Mouse (Mus musculus): ENCODE data around the gene Sirt2. TPM values are rescaled to one million over a fixed set of nuclear protein-coding genes. Genes with fewer than 3 reads are reported as not detected.
A peak's percentile ranks its signal among the peaks of the same experiment; 100 is the strongest.

Sirt2 gene
- polyA plus RNA-seq, 1 experiment = 104 TPM

GRCm38 (mm10) chr7:28824941-28825685, 58.6 kb downstream of the Sirt2 start, which contains the start of gene Ech1:
TSS of gene Ech1 (plus strand) at chr7:28825217.
- peak within 1 kb of the TSS; percentile 52 for H3K27ac ChIP-seq (ENCODE audit: control insufficient read depth, insufficient read depth, low read length)
- no peaks in the 10 kb centered on the region for H3K27me3 ChIP-seq (ENCODE audit: control insufficient read depth, insufficient read depth, low read length)
- 2% methylated on average over 33 of the region's 33 CpGs for WGBS
- peaks cover 30% of the 10 kb centered on the region for H3K36me3 ChIP-seq (ENCODE audit: control insufficient read depth, insufficient read depth, low read length)
- DNase-seq = peak; percentile 87
- H3K4me3 ChIP-seq (ENCODE audit: control insufficient read depth, insufficient read depth, low read length) = peak within 1 kb of the TSS; percentile 55
- peak; percentile 42; the same call in 1 of the 2 replicates for TF ChIP-seq POLR2A (IDR thresholded peaks at IDR 0.05; ENCODE audit: control insufficient read depth, extremely low read depth, insufficient read depth, low read length, poor library complexity)
- no peak for TF ChIP-seq CTCF (IDR thresholded peaks at IDR 0.05; ENCODE audit: borderline replicate concordance, control insufficient read depth, extremely low read depth, insufficient read depth, low read length, poor library complexity)
- H3K4me1 ChIP-seq (replicated peaks; ENCODE audit: control insufficient read depth, insufficient read depth, low read length) = peaks cover 21% of the 10 kb centered on the region

- peak; percentile 55 for DNase-seq
Measured at GRCm38 (mm10) chr7:28825686-28826401, 59.3 kb downstream of the Sirt2 start.

GRCm38 (mm10) chr7:28826402-28826772, 59.9 kb downstream of the Sirt2 start:
- H3K4me1 ChIP-seq (replicated peaks; ENCODE audit: control insufficient read depth, insufficient read depth, low read length) = peaks cover 13% of the 10 kb centered on the region
- H3K36me3 ChIP-seq (ENCODE audit: control insufficient read depth, insufficient read depth, low read length) = peaks cover 27% of the 10 kb centered on the region
- H3K4me3 ChIP-seq (ENCODE audit: control insufficient read depth, insufficient read depth, low read length) = no peak overlapping the region
- H3K27me3 ChIP-seq (ENCODE audit: control insufficient read depth, insufficient read depth, low read length) = no peaks in the 10 kb centered on the region
- no peak for DNase-seq
- 0 out of 2 replicates have a peak overlapping the region, but pooled peaks have one; percentile 52 for H3K27ac ChIP-seq (ENCODE audit: control insufficient read depth, insufficient read depth, low read length)
- TF ChIP-seq CTCF (IDR thresholded peaks at IDR 0.05; ENCODE audit: borderline replicate concordance, control insufficient read depth, extremely low read depth, insufficient read depth, low read length, poor library complexity) (no peak), POLR2A (IDR thresholded peaks at IDR 0.05; ENCODE audit: control insufficient read depth, extremely low read depth, insufficient read depth, low read length, poor library complexity) (no peak)
- 95% methylated on average over 7 of the region's 7 CpGs for WGBS

More at GRCm38 (mm10) chr7:28825686-28826401, 59.3 kb downstream of the Sirt2 start:
- 28% methylated on average over 11 of the region's 11 CpGs for whole genome bisulfite sequencing
- peaks cover 28% of the 10 kb centered on the region for H3K36me3 ChIP-seq (ENCODE audit: control insufficient read depth, insufficient read depth, low read length)
- H3K4me3 ChIP-seq (ENCODE audit: control insufficient read depth, insufficient read depth, low read length) = peak overlapping the region; percentile 55
- H3K27me3 ChIP-seq (ENCODE audit: control insufficient read depth, insufficient read depth, low read length) = no peaks in the 10 kb centered on the region
- TF ChIP-seq CTCF (IDR thresholded peaks at IDR 0.05; ENCODE audit: borderline replicate concordance, control insufficient read depth, extremely low read depth, insufficient read depth, low read length, poor library complexity) (no peak; the same call in 1 of the 2 replicates), POLR2A (IDR thresholded peaks at IDR 0.05; ENCODE audit: control insufficient read depth, extremely low read depth, insufficient read depth, low read length, poor library complexity) (no peak)
- peak overlapping the region; percentile 52 for H3K27ac ChIP-seq (ENCODE audit: control insufficient read depth, insufficient read depth, low read length)
- peaks cover 14% of the 10 kb centered on the region for H3K4me1 ChIP-seq (replicated peaks; ENCODE audit: control insufficient read depth, insufficient read depth, low read length)

GRCm38 (mm10) chr7:28827338-28827737, 60.8 kb downstream of the Sirt2 start:
- TF ChIP-seq CTCF (IDR thresholded peaks at IDR 0.05; ENCODE audit: borderline replicate concordance, control insufficient read depth, extremely low read depth, insufficient read depth, low read length, poor library complexity) = no peak
- no peaks in the 10 kb centered on the region for H3K27me3 ChIP-seq (ENCODE audit: control insufficient read depth, insufficient read depth, low read length)
- peaks cover 26% of the 10 kb centered on the region for H3K36me3 ChIP-seq (ENCODE audit: control insufficient read depth, insufficient read depth, low read length)
- WGBS = 81% methylated on average over 3 of the region's 3 CpGs
- H3K27ac ChIP-seq (ENCODE audit: control insufficient read depth, insufficient read depth, low read length) = no peak overlapping the region
- no peak overlapping the region for H3K4me3 ChIP-seq (ENCODE audit: control insufficient read depth, insufficient read depth, low read length)
- no peak for DNase-seq
- H3K4me1 ChIP-seq (replicated peaks; ENCODE audit: control insufficient read depth, insufficient read depth, low read length) = peaks cover 15% of the 10 kb centered on the region

- no peak for DNase-seq
- no peak overlapping the region for H3K27ac ChIP-seq (ENCODE audit: control insufficient read depth, insufficient read depth, low read length)
Measured at GRCm38 (mm10) chr7:28829821-28830220, 63.3 kb downstream of the Sirt2 start.

GRCm38 (mm10) chr7:28830981-28831380, 64.4 kb downstream of the Sirt2 start:
- WGBS = 98% methylated on average over 5 of the region's 5 CpGs
- no peak for DNase-seq
- no peak for TF ChIP-seq CTCF (IDR thresholded peaks at IDR 0.05; ENCODE audit: borderline replicate concordance, control insufficient read depth, extremely low read depth, insufficient read depth, low read length, poor library complexity)
- no peak for TF ChIP-seq POLR2A (IDR thresholded peaks at IDR 0.05; ENCODE audit: control insufficient read depth, extremely low read depth, insufficient read depth, low read length, poor library complexity)
- H3K27me3 ChIP-seq (ENCODE audit: control insufficient read depth, insufficient read depth, low read length) = no peaks in the 10 kb centered on the region
- no peak overlapping the region for H3K4me3 ChIP-seq (ENCODE audit: control insufficient read depth, insufficient read depth, low read length)
- H3K36me3 ChIP-seq (ENCODE audit: control insufficient read depth, insufficient read depth, low read length) = peaks cover 23% of the 10 kb centered on the region
- H3K27ac ChIP-seq (ENCODE audit: control insufficient read depth, insufficient read depth, low read length) = no peak overlapping the region
- H3K4me1 ChIP-seq (replicated peaks; ENCODE audit: control insufficient read depth, insufficient read depth, low read length) = peaks cover 7% of the 10 kb centered on the region

More at GRCm38 (mm10) chr7:28829821-28830220, 63.3 kb downstream of the Sirt2 start:
- TF ChIP-seq POLR2A (IDR thresholded peaks at IDR 0.05; ENCODE audit: control insufficient read depth, extremely low read depth, insufficient read depth, low read length, poor library complexity) = no peak
- TF ChIP-seq CTCF (IDR thresholded peaks at IDR 0.05; ENCODE audit: borderline replicate concordance, control insufficient read depth, extremely low read depth, insufficient read depth, low read length, poor library complexity) = no peak
- 96% methylated on average over 8 of the region's 8 CpGs for WGBS
- H3K27me3 ChIP-seq (ENCODE audit: control insufficient read depth, insufficient read depth, low read length) = no peaks in the 10 kb centered on the region
- H3K4me3 ChIP-seq (ENCODE audit: control insufficient read depth, insufficient read depth, low read length) = no peak overlapping the region
- H3K36me3 ChIP-seq (ENCODE audit: control insufficient read depth, insufficient read depth, low read length) = peaks cover 23% of the 10 kb centered on the region
- H3K4me1 ChIP-seq (replicated peaks; ENCODE audit: control insufficient read depth, insufficient read depth, low read length) = peaks cover 10% of the 10 kb centered on the region
